Mouse (Mus musculus): Measurements from ENCODE around the gene Arhgap23. TPM values are rescaled to one million over a fixed set of nuclear protein-coding genes. Genes with fewer than 3 reads are reported as not detected.
A peak's percentile ranks its signal among the peaks of the same experiment; 100 is the strongest.

Gene Arhgap23
- total and polyA plus RNA-seq, 3 experiments: 1.2 to 5.6 (median 4.2) TPM

DNA sequence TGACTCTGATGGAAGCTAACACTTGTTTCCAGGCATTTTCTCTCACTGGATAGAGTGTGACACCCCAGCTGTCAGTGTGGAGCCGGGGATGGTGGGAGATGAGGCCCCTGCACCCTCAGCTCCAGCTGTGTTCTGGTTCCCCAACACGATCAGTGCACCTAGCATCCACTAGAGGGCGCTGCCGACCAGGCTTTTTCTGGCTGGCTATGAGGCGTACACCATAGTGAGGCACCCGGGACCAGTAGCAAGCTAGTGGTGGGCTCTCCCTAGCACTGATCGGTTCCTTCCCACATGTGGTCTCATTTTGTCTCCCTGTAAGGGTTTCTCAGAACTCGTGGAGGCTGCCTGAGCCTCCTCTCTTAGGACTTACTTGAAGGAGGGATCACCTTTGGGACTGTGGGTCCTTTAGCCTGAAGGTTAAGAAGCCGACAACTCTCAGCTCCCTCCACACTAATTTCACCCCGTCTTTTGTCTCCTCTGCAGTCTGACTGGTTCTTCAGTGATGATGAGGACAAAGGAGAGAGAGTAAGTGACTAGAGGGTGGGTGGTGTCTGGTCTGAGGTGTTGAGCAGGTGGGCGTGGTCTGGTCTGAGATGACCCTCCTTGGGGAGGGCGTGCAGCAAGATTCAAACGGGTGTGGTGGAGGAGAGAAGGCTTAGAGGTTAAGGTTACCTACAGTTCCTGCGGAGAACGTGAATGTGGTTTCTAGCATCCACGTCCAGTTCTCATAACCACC lies 74.4 kb downstream of the Arhgap23 start:
- dilution Hi-C loops (cut with MboI; ENCODE audit: extremely low pct_ligation_motif_present, extremely low pct_unique_long_range_greater_than_20kb, low sequenced_read_pairs): no loop called here
- no peak for TF ChIP-seq USF2 (conservative IDR thresholded peaks at IDR 0.05; ENCODE audit: low read depth, low read length)
- no peak for TF ChIP-seq CHD1 (IDR thresholded peaks at IDR 0.05; ENCODE audit: low read depth, low read length)
- no peak for TF ChIP-seq HCFC1 (IDR thresholded peaks at IDR 0.05; ENCODE audit: low read depth, low read length)
- TF ChIP-seq CHD2 (IDR thresholded peaks at IDR 0.05; ENCODE audit: low read length): no peak
- peak; percentile 97 for TF ChIP-seq SMC3 (IDR thresholded peaks at IDR 0.05; ENCODE audit: low read depth, low read length)
- TF ChIP-seq TBP (conservative IDR thresholded peaks at IDR 0.05; ENCODE audit: low read depth, low read length): no peak
- TF ChIP-seq KAT2A (IDR thresholded peaks at IDR 0.05; ENCODE audit: insufficient replicate concordance, low read length): no peak
- TF ChIP-seq ETS1 (conservative IDR thresholded peaks at IDR 0.05; ENCODE audit: low read depth, low read length): no peak
- TF ChIP-seq EP300 (IDR thresholded peaks at IDR 0.05; ENCODE audit: low read length): no peak
- no peak for TF ChIP-seq MAZ (IDR thresholded peaks at IDR 0.05; ENCODE audit: low read depth, low read length)
- TF ChIP-seq SIN3A (IDR thresholded peaks at IDR 0.05; ENCODE audit: low read length): no peak
- no peak for TF ChIP-seq GABPA (IDR thresholded peaks at IDR 0.05; ENCODE audit: insufficient replicate concordance, low read depth, low read length)
- TF ChIP-seq ZKSCAN1 (IDR thresholded peaks at IDR 0.05; ENCODE audit: borderline replicate concordance, low read depth, low read length): no peak
- TF ChIP-seq ZMIZ1 (IDR thresholded peaks at IDR 0.05; ENCODE audit: low read depth, low read length): no peak
- no peak for TF ChIP-seq RCOR1 (conservative IDR thresholded peaks at IDR 0.05; ENCODE audit: low read depth, low read length)
- TF ChIP-seq UBTF (IDR thresholded peaks at IDR 0.05; ENCODE audit: low read depth, low read length): no peak
- TF ChIP-seq POLR2A (IDR thresholded peaks at IDR 0.05; ENCODE audit: low read depth, low read length): no peak
- no peak for TF ChIP-seq MAX (IDR thresholded peaks at IDR 0.05; ENCODE audit: low read length)
- no peak for TF ChIP-seq E2F4 (IDR thresholded peaks at IDR 0.05; ENCODE audit: insufficient replicate concordance, low read depth, low read length)
- TF ChIP-seq NRF1 (IDR thresholded peaks at IDR 0.05; ENCODE audit: low read depth, low read length): peak; percentile 30; the same call in 1 of the 2 replicates
- no peak for TF ChIP-seq ELF1 (IDR thresholded peaks at IDR 0.05; ENCODE audit: low read depth, low read length)
- 0 out of 2 replicates have a peak, but pooled peaks have one; percentile 12 for TF ChIP-seq BHLHE40 (IDR thresholded peaks at IDR 0.05; ENCODE audit: low read depth, low read length)
- no peak for TF ChIP-seq JUND (conservative IDR thresholded peaks at IDR 0.05; ENCODE audit: low read depth, low read length)
- TF ChIP-seq USF1 (IDR thresholded peaks at IDR 0.05; ENCODE audit: low read depth, low read length): no peak
- TF ChIP-seq ZNF384 (IDR thresholded peaks at IDR 0.05; ENCODE audit: low read depth, low read length): no peak
- peak; percentile 98 to 99 for TF ChIP-seq CTCF (conservative IDR thresholded peaks at IDR 0.05 in 1 of 2, IDR thresholded peaks at IDR 0.05 in 1 of 2; ENCODE audit: low read depth in 2 of 2, low read length in 2 of 2)
- no peak for TF ChIP-seq JUN (IDR thresholded peaks at IDR 0.05; ENCODE audit: insufficient read depth, low read depth, low read length)
- peak; percentile 64 for TF ChIP-seq IRF4 (IDR thresholded peaks at IDR 0.05; ENCODE audit: low read depth, low read length)
- TF ChIP-seq NELFE (IDR thresholded peaks at IDR 0.05; ENCODE audit: low read depth, low read length): peak; percentile 47; the same call in 1 of the 2 replicates
- TF ChIP-seq POLR2AphosphoS2 (IDR thresholded peaks at IDR 0.05; ENCODE audit: low read depth, low read length): no peak
- TF ChIP-seq TCF12 (IDR thresholded peaks at IDR 0.05; ENCODE audit: low read depth, low read length): 0 out of 2 replicates have a peak, but pooled peaks have one; percentile 36
- TF ChIP-seq MYC (IDR thresholded peaks at IDR 0.05; ENCODE audit: low read depth, low read length): peak; percentile 41; the same call in 1 of the 2 replicates
- TF ChIP-seq ZC3H11A (IDR thresholded peaks at IDR 0.05; ENCODE audit: low read depth, low read length): peak; percentile 93
- no peak for TF ChIP-seq MEF2A (IDR thresholded peaks at IDR 0.05; ENCODE audit: borderline replicate concordance, low read depth, low read length)
- peak; percentile 99 for TF ChIP-seq RAD21 (IDR thresholded peaks at IDR 0.05; ENCODE audit: low read depth, low read length)
- TF ChIP-seq PAX5 (IDR thresholded peaks at IDR 0.05; ENCODE audit: low read length): no peak

More for the DNA sequence above, 74.4 kb downstream of the Arhgap23 start:
- in situ Hi-C loops (cut with MboI; ENCODE audit: low pct_ligation_motif_present, low pct_unique_long_range_greater_than_20kb, low sequenced_read_pairs): loop anchor here (5.0 kb wide), 2 partner anchors 68 to 133 kb away; no protein-coding TSS in a partner anchor
- Histone ChIP-seq H3K4me2 (ENCODE audit: insufficient read depth, low read depth, poor library complexity, severe bottlenecking) (no peak overlapping the region), H3K4me1 (ENCODE audit: control insufficient read depth in 1 of 2, insufficient read depth in 2 of 2) (peaks cover 7 to 45% of the 10 kb centered on the region in 2 experiments; a peak in 3 of 4 replicates), H3K79me2 (replicated peaks; ENCODE audit: control insufficient read depth, extremely low read depth, insufficient read depth, poor library complexity, severe bottlenecking) (no peaks in the 10 kb centered on the region), H3K27me3 (replicated peaks) (no peaks in the 10 kb centered on the region), H3K4me3 (replicated peaks in 1 of 3; ENCODE audit: low read depth in 2 of 3, low read length in 2 of 3, poor library complexity in 1 of 3) (no peak overlapping the region), H3K36me3 (replicated peaks in 1 of 2; ENCODE audit: control insufficient read depth in 1 of 2, insufficient read depth in 1 of 2, low read length in 1 of 2) (peaks cover 2 to 31% of the 10 kb centered on the region in 2 experiments), H3K9ac (ENCODE audit: insufficient read depth, low read depth) (no peak overlapping the region), H3K27ac (ENCODE audit: insufficient read depth, low read depth) (no peak overlapping the region), H3K9me3 (replicated peaks; ENCODE audit: low read length) (peaks cover 2% of the 10 kb centered on the region)
- peak; percentile 90 for DNase-seq (ENCODE audit: extremely low read depth)
